Mouse (Mus musculus) lung, adult 2 months (tissue): ENCODE results near the gene Aldoc.
"Not testable (repeated sequence)": the region's sequence is repeated elsewhere in the genome, so short reads cannot be mapped to it uniquely, and the experiment has no call there.

Experiments used
- CTCF ChIP-seq: fragments of 200-500 bp; IDR thresholded peaks from 2 replicates; pipeline ENCODE4 v1.5.1; 2011; ENCODE audit warnings: mild to moderate bottlenecking, low read length, control low read depth; ENCODE audit not compliant: insufficient read depth
- POLR2A ChIP-seq: fragments of 200-500 bp; IDR thresholded peaks from 2 replicates; pipeline ENCODE4 v1.6.1; 2011; ENCODE audit warnings: low read depth, mild to moderate bottlenecking, control low read depth, low read length, borderline replicate concordance; ENCODE audit errors: extremely low read depth

GRCm38 (mm10) chr11:78276169-78276568 is 46.6 kb upstream of the Aldoc start:
- TF ChIP-seq CTCF, POLR2A: not testable (repeated sequence)
